Mouse (Mus musculus): ENCODE measurements around the gene Muc13.

Gene Muc13

DNA sequence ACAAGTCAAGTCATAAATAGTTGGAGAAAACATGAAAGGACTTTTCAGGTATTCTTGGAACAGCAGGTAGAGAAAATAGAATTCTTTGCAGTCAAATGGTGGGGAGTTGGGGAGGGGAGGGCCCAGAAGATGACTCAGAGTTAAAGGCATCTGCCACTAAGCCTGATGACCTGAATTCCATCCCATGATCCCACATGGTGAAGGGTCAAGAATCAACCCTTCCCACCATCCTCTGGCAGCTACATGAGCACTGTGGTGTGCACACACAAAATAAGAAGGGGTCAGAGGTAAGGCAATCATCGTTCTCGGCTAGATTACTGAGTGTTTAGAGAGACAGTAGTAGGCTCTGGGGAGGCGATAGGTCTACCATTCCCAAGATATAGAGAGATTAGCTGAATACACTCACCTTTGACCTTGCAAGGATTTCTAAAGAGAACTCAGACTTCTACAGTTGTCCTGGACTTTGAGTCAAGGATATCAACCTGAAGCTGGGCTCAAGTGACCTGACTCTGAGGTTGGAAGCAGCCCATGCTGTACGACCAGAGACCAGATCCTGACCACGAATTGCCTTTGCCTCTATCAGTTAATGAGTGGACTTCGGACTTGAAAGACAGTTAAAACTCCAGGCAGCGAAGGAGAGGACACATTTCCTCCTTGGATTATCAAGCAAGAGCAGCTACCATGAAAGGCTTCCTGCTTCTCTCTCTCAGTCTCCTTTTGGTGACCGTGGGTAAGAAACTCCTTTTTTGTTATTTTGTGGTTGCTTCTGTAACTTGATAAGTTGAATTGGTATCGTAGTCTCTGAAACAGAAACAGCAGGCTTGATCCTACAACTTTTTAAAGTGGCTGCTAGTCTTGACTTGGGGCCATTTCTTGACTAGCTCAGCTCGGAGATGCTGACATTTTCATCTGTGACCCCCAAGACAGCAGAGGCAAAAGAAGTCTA lies at the start of gene Muc13:
Gene Muc13 (plus strand): TSS at position 192 of the 946 bp plus-strand sequence.
- no peak for DNase-seq (ENCODE audit: inconsistent age in 2 of 2, low spot score in 1 of 2)

DNA sequence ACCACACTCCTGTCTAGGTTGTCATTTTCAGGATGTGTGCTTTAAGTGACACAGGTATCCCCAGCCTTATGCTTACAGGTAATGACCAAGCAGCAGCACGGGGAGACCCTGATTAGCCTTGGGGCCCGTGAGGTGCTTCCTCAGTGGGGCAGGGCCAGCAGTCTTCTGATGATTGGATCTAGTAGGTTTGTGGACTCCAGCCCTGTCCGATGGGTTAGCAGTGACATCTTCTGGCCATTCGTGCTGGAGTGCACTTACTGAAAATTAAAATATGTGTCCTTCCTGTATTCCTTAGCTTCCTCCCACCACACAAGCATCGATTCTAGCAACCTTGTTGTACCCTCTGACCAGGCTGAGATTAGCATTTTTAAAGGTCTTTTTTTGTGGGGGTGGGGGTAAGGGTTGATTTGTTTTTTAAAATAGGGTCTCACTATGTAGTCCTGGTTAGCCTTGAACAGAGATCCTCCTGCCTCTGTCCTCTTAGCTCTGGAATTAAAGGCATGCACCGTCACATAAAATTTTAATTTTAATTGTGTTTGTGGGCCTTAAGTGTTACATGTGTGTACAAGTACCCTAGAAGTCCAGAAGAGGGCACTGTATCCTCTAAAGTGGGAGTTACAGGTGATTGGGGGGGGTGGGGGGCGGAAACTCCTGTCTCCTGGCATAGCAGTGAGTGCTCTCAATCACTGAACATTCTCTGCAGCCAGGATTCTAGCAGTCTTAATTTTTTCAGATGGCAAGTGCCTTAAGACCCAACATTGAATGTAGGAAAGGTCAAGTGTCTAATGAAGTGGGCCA lies 49.0 kb upstream of the Muc13 start:
- DNase-seq (ENCODE audit: inconsistent age in 2 of 2, low spot score in 1 of 2) = peak in 1 of 2 experiments; percentile 62

DNA sequence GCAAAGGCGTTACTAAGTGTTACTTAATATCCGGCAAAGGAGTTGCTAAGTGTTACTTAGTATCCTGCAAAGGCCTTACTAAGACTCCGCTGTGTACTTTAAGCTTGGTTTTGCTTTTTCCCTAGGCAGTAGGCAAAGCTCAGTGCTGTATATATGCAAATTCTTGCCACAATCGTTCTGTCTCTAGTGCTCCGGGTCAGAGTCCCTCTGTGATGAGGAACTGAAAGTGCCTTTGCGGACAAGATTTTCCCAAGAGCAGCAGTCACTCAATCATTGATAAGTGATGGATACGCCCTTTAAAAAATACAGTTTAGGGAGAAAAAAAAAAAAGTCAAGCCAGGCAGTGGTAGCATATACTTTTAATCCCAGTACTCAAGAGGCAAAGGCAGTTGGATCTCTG lies 48.4 kb upstream of the Muc13 start:
- no peak for DNase-seq (ENCODE audit: inconsistent age in 2 of 2, low spot score in 1 of 2)

DNA sequence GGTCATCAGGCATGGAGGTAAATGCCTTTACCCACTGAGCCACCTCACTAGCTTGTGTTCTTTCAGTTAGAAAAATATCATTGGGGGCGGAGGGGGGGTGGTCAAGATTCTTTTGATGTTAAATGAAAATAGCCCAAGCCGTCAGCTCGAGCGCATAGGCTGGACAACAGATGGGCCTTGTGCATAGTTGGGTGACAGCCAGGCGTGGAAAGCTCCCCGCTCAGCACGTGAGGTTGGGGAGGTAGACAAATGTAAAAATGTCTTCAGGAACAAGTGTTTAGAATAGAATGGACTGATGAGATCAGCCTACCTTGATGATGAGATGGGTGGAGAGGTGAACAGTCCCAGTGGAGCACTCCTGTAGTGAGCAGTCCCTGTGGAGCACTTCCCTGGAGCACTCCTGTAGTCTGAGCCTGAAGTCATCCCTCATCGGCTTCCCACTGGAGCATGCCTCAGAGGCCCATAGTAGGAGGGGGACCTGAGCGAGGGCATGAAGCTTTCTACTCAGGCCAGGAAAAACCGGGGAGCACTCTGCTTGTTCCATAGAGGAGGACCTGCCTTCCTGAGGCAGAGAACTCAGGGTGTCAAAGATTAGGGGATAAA lies 47.7 kb upstream of the Muc13 start:
- DNase-seq (ENCODE audit: inconsistent age in 2 of 2, low spot score in 1 of 2) = no peak

DNA sequence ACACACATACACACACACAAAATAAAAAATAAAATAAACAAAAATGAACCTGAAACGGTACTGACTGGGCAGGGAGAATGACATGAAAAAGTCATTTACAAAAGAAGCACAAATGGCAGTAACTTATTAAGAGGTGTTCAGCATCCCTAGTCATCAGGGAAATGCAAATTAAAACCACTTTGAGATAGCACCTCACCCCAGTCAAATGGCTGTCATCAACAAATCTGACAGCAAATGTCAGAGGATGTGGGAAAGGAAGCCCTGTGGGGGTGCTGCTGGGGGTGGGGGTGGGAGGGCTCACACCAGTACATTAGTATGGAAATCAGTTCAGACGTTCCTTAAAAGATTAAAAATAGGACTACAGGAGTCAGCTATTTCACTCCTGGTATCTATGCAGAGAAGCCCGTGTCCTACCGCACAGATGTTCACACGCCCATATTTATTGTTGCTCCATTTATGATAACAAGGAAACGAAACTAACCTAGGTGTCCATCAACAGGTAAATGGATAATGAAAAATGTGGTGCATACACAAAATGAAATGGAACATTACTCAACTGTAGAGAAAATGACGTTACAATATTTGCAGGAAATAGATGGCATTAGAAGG lies 46.4 kb upstream of the Muc13 start:
- DNase-seq (ENCODE audit: inconsistent age in 2 of 2, low spot score in 1 of 2) = no peak

DNA sequence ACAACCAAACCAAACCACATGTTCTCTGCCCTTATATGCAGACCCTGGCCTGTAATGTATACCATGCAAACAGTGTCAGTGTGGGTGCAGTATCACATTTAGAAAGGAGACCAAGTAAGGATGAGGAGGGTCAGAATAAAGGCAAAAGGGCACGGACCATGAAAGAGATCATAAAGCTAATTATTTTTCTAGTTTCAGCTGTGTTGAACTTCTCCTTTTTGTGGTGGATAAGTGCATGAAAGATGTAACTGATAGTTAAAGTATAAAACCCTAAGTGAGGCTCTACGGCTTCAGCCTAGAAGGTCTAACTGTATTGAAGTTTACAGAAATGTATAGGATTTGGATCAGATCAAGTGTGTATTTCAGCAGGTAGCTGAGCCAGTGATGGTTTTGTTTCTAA lies 45.8 kb upstream of the Muc13 start:
- no peak for DNase-seq (ENCODE audit: inconsistent age in 2 of 2, low spot score in 1 of 2)

DNA sequence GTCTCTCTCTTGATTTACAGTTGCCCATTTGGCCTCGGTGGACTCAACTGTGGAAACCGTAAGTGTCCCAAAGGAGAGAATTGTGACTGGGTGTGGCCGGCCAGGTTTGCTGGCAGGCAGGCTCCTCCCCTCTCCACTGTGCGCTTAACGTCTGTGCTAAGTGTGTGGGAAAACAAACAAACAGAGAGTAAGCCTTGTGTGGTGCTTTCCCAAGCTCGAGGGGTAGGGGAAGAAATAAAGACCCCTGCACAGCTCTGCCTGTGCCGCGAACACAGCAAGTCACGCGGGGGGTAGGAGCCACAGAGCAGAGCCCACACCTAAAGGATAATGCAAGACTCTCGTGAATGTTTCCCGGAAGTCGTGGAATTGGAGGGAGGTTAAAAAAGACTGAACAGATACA lies 42.7 kb upstream of the Muc13 start:
- DNase-seq (ENCODE audit: inconsistent age in 2 of 2, low spot score in 1 of 2) = no peak

DNA sequence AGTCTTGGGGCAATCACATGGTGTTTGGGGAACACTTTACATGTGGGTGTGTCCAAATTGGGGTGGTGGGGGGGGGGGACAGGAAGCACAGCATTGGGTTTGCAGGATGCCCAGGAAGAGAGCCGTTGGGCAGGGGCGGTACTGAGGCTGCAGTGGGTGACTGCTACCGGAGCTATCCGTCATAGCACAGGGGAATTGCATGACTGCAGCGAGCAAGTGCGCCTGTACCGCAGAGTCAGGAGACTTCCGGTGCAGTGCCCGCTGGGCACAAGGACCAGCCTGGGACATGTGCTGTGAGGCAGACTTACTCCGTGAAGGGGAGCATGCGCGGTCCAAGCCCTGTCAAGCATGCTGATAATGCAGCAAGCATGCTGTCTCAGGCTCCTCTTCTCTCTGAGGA lies 42.2 kb upstream of the Muc13 start:
- DNase-seq (ENCODE audit: inconsistent age in 2 of 2, low spot score in 1 of 2) = no peak

DNA sequence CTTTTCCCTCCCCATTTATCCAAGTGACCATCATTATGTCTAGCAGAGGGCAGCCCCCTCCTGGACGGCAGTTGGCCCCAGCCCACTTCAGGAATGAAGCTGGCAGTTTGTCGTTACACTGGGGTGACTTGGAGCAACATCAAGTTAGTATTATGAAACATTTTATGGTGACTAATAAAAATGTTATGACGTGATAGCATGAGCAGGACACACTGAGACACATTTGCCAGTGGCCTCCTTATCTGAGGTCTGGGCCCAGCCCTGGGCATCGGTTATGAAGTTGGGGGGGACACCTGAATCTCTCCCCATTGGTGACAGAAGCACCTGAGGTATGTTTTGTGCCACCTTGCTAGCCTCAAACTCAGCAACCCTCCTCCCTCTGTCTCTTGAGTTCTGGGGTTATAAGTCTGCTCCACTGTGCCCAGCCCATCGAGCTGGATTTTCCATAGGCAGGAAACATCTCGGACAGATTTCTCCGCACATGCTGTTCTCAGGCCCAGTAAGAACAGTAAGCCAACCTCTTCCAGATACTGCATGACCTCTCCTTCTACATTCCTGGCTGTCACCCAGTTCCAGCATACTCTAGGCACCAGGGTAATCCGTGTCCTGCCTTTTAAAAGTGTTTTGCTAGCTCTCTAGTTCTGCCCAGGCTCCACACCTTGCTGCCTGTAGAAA lies 40.8 kb upstream of the Muc13 start:
- DNase-seq (ENCODE audit: inconsistent age in 2 of 2, low spot score in 1 of 2) = peak; percentile 49 to 71

DNA sequence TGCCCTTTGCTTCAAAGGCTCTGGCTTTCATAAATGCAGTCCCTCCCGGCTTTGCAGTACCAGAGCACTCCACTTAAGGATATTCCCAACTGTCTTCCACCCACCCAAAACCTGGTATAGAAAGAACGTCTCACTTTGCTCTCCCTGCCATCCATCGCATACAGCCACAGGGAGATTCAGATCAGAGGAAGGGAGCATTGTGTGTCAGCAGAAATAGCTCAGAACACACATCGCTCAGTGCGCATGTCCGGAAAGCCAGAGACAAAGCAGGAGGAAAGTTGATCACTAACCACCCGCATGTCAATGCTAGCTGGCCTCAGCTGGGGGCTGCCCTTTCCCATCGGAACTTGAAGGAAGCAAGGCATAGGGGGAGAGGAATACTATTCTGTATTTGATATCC lies 38.5 kb upstream of the Muc13 start:
- DNase-seq (ENCODE audit: inconsistent age in 2 of 2, low spot score in 1 of 2) = no peak

DNA sequence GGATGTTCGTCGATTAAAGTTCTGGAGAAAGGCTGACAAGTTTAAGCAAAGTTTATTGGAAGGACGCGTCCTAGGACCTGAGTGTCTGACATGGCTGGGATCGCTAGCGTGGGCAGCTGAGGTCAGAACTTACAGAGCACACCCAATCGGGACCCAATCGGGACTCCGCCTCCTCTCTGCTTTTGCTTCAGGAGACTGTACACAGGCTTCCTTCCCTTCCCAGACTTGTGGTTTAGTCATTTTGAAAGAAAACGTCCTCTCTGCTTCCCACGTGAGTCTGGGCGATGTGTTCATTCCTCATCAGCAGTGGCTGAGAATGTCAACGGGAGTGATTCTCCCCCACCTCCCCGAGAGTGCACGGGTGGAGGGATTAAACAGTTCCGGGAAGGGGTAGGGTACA lies 37.9 kb upstream of the Muc13 start:
- DNase-seq (ENCODE audit: inconsistent age in 2 of 2, low spot score in 1 of 2) = no peak

DNA sequence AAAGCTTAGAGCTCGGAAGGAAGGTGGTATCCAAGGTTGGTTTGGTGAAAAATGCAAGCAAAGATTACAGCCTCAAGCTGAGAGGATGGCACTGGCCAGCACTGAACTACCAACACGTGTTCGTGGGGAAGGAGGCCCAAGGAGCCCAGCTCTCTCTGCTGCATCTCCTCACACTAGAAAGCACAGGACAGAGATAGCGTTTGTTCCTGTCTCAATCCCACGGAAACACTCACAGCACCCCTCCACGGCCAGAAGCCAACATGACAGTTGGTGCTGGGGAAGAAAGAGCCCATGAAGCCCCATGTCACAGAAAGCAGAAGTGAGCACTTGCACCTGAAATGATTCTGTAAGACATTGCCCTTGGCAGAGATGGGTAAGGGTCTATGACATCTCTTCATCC lies 37.4 kb upstream of the Muc13 start:
- DNase-seq (ENCODE audit: inconsistent age in 2 of 2, low spot score in 1 of 2) = no peak

DNA sequence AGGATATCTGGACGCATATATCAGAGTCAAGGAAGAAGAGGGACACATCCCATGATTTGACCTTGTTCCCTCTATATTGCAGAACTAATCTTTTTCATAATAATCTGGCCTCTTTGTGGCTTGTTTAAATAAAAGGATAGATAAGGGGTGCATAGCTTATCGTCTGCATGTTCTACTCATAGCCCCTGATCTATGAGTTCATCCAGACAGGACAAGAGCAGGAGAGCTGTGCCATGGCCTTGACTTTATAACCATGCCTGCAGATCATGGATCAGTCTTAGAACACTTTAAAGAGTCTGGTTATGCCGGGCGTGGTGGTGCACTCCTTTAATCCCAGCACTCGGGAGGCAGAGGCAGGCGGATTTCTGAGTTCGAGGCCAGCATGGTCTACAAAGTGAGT lies 34.6 kb upstream of the Muc13 start:
- DNase-seq (ENCODE audit: inconsistent age in 2 of 2, low spot score in 1 of 2) = no peak

DNA sequence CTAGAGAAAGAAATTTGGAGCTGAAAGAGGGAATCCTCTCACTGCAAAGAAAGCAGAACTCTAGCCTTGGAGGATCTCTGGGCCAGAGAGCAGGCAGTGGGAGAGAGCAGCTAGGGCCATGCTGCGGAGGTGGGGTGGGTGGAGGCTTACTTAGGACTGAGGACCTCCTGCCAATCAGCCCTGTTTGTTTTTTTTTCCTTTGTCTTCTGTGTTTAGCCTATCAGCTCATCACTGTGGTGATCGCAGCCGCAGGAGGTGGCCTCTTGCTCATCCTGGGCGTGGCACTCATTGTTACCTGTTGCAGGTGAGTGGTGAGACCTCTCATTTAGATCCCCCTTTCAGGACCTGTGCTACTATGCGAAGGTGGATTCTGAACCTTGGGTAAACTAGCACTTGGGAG lies 33.3 kb upstream of the Muc13 start:
- DNase-seq (ENCODE audit: inconsistent age in 2 of 2, low spot score in 1 of 2) = no peak

DNA sequence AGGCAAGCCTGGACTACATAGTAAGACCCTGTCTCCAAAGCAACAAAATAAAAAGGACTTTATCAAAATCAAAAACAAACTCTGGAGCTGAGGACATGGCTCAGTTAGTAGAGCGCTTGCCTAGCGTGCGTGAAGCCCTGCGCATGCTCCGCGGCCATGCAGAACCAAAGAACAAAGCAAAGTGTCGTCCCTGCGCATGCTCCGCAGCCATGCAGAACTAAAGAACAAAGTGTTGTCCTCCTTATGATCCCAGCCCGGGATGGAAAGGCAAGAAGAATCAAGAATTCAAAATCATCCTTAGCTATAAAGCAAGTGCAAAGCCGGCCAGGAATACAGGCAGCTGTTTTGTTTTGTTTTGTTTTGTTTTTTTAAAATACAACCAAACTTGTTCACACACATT lies 32.8 kb upstream of the Muc13 start:
- no peak for DNase-seq (ENCODE audit: inconsistent age in 2 of 2, low spot score in 1 of 2)

DNA sequence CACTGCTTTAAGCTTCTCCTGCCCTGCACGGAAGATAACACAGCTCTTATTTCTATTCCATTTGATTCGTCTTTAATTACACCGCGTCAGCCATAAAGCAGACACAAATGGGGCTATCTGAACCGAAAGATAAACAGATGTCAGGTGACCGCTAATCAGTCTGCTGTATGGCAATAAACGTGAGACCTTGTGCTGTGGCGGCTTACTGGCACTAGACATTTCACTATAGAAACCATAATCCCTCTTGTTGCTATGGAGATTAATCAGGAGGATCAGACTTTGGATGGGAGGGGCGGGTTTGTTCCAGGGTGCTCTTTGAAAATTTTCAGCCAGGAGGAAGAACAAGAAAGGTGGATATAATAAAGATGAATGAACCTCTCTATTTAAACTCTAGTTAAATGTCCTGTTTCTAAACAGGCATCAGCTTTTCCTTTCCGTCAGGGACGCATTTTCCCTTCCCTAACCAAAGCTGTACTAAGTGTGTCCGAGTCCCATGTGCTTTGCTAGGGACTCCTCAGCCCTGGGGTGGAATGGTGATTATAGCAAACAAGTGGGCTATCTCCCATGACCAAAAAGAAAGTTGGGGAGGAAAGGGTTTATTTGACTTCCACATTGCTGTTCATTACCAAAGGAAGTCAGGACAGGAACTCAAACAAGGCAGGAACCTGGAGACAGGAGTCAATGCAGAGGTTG lies 29.2 kb upstream of the Muc13 start:
- no peak for DNase-seq (ENCODE audit: inconsistent age in 2 of 2, low spot score in 1 of 2)

DNA sequence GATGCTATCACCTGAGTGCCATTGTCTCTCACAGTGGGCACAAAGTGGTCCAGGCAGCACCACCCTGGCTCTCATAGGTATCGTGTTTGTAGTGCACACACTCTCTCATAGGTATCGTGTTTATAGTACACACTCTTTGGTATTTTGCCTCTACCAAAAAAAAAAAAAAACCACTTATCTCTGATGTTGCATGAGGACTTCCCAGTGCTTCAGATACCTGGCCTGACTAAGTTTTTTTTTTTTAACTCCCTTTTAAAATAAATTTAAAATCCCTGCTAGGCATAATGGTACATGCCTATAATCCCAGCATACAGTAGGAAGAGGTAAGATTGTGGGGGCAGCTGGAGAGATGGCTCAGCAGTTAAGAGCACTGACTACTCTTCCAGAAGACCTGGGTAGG lies 28.4 kb upstream of the Muc13 start:
- no peak for DNase-seq (ENCODE audit: inconsistent age in 2 of 2, low spot score in 1 of 2)

DNA sequence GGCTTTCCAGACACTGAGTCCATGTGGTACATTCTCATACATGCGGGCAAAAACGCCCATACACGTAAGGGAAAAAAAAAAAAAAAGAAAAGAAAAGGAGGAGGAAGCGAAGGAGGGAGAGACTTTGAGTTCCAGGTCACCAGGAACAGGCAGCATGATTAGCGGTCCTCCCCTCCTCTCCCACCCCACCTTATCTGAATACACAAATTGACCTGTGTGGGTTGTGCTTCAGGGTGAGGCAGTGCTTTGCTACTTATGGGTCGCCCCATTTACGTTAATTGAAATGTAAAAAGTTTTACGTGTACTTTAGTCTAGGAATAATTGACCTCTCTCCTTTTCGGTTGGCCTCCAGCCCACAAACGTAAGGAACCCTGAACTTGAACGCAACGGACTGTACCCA lies 27.5 kb upstream of the Muc13 start:
- no peak for DNase-seq (ENCODE audit: inconsistent age in 2 of 2, low spot score in 1 of 2)

DNA sequence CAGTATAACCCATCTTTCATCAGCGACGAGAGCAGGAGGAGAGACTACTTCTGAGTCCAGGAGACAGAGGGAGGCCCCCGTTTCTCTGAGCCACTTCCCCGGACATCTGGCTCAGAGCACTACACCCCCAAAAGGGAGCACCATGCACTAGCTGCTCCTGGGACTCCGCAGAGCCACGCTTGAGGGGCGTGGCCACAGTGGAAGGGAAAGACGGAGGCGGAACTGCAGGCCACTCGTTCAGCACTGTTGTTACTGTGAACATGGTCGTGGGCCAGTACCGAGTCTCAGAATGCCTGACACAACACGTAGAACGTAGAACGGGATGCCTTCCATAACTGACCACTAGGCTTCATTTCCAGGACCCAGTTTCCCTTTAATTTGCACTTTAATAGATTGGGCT lies 27.1 kb upstream of the Muc13 start:
- peak; percentile 35 to 76 for DNase-seq (ENCODE audit: inconsistent age in 2 of 2, low spot score in 1 of 2)

Data from adrenal gland, adult (tissue).